Mouse (Mus musculus) activated CD4-positive, CD25-positive, alpha-beta regulatory T cell, adult 4 months (primary cell): ENCODE measurements around the gene Sesn2. TPM values are rescaled to one million over a fixed set of nuclear protein-coding genes. Genes with fewer than 3 reads are reported as not detected.
"Not testable (repeated sequence)": the region's sequence is repeated elsewhere in the genome, so short reads cannot be mapped to it uniquely, and the experiment has no call there.

ENCODE experiments used
- ATAC-seq: one replicate; pipeline ENCODE4 v1.8.0; 2017
- polyA plus RNA-seq, 2 experiments: library from polyadenylated mRNA; unstranded; fragments of 100-300 nt; shearing (Covaris generic); gene quantifications; one replicate each; pipeline ENCODE4 v1.2.1; 2017

Sesn2 gene
- polyA plus RNA-seq, 2 experiments from 2014 or later = 1.7 to 5.4 TPM

DNA sequence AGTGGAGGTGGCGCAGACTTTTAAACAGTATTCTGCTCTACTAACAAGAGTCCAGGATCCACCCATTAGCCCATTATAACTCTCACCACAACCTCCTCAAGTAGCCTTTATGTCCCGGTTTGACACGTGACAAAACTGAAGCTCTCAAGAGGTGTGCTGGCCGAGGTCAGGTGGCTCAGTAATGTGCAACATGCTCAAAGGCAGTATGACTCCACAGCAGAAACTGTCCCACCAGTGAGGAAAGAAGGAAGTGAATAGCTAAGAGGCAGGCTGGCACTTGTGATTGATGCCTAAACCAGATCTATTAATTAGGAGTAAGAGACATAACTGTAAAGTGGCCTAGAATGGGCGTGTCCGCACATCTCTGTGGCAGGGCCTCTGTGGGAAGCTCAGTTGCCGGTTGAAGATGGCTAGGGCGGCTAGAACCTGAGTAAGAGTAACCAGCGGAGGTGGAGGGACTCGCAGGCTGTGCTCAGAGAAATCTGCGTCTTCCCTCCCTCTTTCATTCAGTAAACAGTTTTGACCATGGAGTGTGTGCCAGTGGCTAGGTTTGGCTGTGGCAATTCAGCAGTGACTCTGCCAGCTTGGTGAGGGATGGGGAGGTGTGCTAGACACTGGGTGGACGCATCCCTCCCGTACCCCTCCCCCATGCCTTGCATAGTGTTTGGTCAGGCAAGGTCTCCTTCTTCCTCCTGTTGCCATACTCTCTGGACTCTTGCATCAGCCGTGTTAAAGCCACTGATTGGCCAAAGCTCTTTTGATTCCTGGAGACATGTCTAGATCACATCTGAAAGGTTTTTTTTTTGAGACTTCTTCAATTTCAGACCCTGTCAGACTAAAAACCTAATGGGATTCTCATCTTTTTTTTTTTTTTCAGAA lies 3.3 kb upstream of the Sesn2 start:
- no peak for ATAC-seq

DNA sequence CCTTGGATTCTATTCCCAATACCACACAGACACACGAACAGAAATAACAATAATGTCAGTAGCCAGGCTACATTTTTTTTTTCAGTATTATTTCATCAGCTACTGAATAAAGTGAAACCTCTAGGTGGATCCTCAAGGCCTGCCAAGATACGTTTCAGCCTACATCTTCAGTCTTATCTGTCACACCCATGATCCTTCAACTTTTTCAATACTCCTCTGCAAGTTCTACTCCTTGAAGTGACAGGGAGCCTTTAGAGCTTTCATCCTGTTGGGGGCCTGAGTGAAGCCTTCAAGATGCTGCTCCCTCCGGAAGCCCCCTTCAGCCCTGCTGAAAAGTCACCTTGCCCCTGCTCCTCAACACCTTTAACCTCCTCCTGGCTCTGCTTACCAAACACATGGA lies 1.8 kb upstream of the Sesn2 start:
- no peak for ATAC-seq

GRCm38 (mm10) chr4:132509621-132510296 lies 542 bp downstream of the Sesn2 start:
- ATAC-seq = peak; percentile 9

- no peak for ATAC-seq
These were observed 3.1 kb downstream of the Sesn2 start for GRCm38 (mm10) chr4:132507210-132507609.

GRCm38 (mm10) chr4:132506250-132506649 lies 4.1 kb downstream of the Sesn2 start:
- ATAC-seq = no peak

DNA sequence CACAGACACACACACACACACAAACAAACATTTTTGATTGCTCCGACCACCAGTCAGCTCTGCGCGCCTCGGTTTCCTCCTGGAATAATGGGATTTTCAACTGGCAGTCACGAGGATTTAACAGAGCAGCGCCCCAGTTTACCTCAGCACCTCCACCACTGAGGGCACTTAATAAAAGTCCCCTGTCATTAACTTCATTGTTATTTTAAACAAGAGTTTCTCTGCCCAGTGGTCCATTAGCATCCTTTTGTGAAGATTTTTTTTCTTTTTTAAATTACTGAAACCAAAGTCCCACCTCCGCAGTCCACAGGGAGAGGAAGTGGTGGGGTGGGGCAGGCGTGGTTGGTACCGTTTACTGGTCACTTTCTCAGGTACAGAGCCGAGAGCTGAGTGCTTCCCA lies 4.5 kb downstream of the Sesn2 start:
- ATAC-seq = no peak

GRCm38 (mm10) chr4:132505034-132505738 lies 5.1 kb downstream of the Sesn2 start:
- ATAC-seq = no peak

DNA sequence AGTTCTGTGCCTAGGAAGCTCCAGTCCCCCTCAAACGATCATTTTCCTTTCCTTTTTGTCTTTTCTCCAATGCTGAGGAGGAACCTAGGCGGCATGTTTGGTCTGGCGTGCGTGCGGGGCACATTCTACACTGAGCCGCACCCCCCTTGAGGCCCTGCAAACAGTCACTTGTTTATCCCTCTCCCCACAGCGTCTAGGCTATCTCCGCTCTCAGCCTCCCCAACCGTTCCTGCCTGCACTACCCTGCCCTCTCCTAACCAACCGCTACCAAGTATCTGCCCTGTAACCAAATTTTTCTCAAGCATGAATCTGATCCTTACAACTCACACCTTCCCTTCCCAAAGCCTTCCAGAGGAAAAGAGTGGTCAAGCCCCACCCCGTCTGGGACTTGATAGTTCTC lies 7.0 kb downstream of the Sesn2 start:
- ATAC-seq = no peak

DNA sequence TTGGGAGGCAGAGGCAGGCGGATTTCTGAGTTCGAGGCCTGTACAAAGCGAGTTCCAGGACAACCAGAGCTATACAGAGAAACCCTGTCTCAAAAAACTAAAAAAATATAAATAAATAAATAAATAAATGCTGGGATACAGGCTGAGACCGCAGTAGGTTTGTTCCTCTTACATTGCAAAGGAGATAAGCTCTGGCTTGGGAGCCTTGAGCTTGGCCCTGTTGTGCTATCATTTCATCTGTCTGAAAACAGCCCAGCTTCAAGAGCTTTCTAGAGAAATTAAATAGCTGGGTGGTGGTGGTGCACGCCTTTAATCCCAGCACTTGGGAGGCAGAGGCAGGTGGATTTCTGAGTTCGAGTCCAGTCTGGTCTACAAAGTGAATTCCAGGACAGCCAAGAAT lies 8.7 kb downstream of the Sesn2 start:
- no peak for ATAC-seq

DNA sequence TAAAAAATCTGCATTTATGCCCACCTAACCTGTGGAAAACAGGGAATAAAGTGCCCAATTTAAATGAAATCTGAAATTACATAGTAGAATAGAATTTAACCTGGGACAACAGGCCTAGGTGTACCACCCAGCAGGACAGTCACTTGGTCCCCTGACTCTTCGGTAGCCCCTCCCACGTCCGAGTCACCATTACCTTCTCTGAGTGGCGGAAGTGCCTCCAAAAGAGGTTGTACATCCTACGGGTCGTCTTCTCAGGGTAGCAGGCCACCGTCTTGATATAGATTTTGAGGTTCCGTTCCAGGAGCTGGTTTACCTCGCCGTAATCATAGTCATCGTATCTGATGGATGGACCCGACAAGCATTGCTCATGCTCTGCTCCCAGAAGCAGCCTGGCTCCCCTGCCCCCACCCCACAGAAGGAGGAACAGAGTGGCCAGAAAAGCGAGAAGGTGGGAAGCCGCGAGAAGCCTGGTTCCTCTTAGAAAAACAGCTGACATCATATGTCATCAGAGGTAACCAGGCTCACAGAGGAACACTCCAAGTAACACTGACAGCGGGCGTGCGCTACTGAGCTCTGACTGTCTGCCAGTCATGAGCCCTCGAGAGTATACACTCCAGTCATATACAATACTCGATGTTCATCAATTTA lies 15.9 kb downstream of the Sesn2 start:
- no peak for ATAC-seq

DNA sequence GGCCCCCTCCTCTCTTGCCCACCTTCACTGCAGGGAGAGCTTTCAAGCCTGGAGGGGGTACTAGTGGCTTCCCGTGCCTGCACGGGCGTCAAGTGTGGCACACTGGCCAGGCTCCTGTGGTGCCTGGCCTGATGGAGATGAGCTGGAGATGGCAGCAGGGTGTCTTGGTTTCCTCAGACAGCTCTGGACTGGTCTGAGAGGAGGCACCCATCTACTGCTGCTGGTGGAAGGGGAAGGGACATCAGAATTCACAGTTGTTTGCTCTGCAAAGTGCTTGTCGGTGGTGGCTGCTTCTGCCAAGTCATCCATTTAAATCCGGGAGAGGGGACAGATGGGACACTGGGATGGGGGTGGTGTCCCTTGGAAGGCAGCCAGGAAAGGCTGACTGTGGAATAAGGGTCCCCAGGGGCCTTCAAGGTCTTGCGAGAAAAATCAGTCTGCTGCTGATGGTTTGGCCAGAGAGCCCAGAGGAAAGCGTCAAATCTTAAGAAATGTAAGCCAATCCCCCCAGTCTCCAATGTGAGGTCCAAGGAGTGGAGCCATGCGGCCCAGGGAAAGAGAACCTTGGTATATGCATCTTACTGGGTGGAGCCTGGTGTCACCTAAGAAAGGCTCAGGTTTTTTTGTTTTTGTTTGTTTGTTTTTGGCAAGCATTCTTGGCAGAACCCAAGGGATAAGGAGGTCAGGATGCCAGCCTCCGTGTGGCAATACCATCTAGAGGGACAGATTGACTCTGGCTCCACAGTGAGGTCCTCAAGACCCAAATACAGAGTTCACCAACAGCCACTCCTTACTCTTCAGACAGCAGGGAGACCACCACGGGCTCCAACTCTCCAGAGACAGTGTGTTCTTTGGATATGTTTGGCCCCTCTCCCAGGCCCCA lies 17.9 kb downstream of the Sesn2 start:
- ATAC-seq = no peak

- ATAC-seq = no peak
These were observed 18.6 kb downstream of the Sesn2 start for GRCm38 (mm10) chr4:132491748-132492147.

DNA sequence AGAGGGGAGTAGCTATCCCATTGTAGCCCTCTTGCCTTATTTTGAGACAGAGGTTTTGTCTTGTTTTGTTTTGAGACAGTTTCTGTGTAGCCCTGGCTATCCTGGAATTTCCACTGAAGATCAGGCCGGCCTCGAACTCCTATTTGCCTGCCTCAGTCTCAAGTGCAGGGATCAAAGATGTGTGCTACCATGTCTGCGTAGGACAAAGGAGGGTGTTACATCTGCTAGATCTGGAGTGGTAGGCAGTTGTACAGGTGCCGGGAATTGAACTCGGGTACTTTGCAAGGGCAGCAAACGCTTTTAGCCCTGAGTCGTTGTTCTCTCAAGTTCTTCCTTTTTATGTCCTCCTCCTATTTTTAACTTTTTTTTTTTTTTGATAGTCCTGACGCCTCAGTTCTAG lies 19.2 kb downstream of the Sesn2 start:
- no peak for ATAC-seq

GRCm38 (mm10) chr4:132490273-132491010 lies 19.9 kb downstream of the Sesn2 start:
- ATAC-seq = no peak

GRCm38 (mm10) chr4:132488976-132489375 lies 21.3 kb downstream of the Sesn2 start:
- no peak for ATAC-seq

DNA sequence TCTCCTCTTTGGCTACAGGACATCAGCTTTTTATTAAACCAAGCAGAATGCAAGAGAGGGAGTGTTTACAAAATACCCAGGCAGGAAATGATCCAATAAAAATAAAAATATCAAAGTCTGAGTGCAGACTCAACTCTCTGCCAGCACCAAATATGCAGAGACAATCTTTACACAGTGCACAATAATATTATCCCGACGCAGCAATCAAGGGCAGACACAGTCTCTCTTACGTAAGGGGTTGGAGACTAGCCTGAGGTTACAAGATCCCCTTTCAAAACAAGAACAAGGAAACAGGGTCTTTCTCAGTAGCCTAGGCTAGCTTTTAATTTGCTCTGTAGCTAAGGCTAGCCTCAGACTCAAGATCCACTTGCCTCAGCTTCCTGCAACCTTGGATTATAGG lies 21.8 kb downstream of the Sesn2 start:
- no peak for ATAC-seq

DNA sequence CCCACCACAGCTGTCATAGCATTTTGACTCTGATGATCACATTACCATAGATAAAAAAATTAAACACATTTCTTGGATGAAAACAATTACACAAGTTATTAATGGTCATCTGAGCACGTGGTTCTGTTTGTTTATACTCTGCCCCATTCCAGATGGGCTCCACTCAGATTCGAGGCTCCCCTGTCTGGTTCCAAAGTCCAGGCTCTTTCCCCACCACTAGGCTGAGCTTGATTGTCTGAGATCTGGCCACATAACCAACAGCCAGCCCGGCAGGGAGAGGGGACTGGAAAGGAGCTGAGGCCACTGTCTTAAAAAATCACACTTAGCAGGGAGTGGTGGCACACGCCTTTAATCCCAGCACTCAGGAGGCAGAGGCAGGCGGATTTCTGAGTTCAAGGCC lies 25.5 kb downstream of the Sesn2 start:
- ATAC-seq = no peak

GRCm38 (mm10) chr4:132484231-132484630 lies 26.1 kb downstream of the Sesn2 start:
- ATAC-seq = no peak

DNA sequence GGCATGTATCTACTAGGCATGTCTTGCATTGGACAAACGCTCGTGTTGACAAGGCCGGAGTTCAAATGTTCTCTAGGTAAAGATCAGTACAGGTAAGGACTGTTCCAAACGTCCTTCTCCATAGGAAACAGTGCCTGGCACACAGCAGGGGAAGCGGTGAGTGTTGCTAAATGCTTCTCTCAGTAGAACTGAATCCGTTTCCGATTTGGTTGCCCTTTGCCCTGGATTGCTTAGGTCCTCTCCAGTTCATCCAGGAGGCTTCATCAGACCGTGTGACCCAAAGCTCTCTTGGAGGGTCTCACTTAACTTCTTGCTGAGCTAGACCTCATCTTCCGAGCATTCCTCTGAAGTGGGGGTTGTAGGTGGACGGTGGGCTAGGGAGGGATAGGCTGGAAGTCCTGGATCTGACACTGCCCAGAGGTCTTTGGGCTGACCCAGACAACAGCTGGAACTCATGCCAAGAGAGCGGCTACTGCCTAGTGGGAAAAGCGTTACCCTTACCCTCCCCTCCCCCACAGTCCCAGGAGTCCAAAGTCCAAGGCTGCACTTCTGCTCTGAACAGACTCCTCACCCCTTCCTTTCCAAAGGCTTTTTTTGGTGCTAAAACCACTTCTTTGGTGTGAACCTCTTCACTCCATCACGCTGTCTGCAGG lies 27.2 kb downstream of the Sesn2 start:
- ATAC-seq = no peak

GRCm38 (mm10) chr4:132482104-132482503 lies 28.2 kb downstream of the Sesn2 start:
- ATAC-seq = not testable (repeated sequence)

- ATAC-seq = no peak
These were observed 32.5 kb downstream of the Sesn2 start for GRCm38 (mm10) chr4:132477833-132478232.
